Mouse (Mus musculus): ENCODE measurements at regions not wholly inside any gene's neighbourhood (a gene's known extent, or its start where the extent isn't known, plus 50 kb on each side); places are given as distances from the start of the nearest gene placed in this dataset.
A peak's percentile ranks its signal among the peaks of the same experiment; 100 is the strongest.

DNA sequence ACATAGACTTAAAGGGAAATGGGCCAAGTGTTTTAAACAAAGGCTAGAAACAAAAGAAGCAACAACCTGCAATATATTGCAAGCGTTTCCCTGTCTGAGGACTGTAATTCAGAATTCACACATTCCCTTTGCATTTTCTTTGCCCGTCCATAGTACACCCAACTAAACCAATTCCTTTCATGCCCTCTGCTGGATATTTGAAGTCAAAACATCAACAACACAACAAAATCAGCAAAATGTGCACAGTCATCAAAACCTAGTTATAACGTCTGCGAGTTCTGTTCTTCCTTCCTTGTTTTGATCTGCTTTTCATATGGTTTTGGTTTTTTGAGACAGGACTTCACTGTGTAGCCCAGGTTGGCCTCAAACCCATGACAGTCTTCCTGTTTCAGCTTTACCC is 67.7 kb upstream of the Daam1 start:
- Histone ChIP-seq H3K9me3 (replicated peaks; ENCODE audit: control insufficient read depth, low read length) (no peaks in the 10 kb centered on the region), H3K36me3 (ENCODE audit: control insufficient read depth, insufficient read depth, low read length) (no peaks in the 10 kb centered on the region), H3K4me3 (replicated peaks; ENCODE audit: low read length) (no peak overlapping the region), H3K4me2 (ENCODE audit: low read depth, low read length) (no peak overlapping the region), H3K27ac (ENCODE audit: low read length) (no peak overlapping the region), H3K4me1 (ENCODE audit: control insufficient read depth, insufficient read depth, low read length) (no peaks in the 10 kb centered on the region), H3K27me3 (ENCODE audit: control insufficient read depth, insufficient read depth, low read length) (no peaks in the 10 kb centered on the region), H3K9ac (ENCODE audit: low read length) (no peak overlapping the region)
- ATAC-seq (ENCODE audit: insufficient read depth, low FRiP score), result no peak
- 56% methylated on average over 4 of the region's 4 CpGs for WGBS

- no peaks in the 10 kb centered on the region for H3K36me3 ChIP-seq (ENCODE audit: control insufficient read depth, insufficient read depth, low read length)
- H3K27me3 ChIP-seq (ENCODE audit: control insufficient read depth, insufficient read depth, low read length), result no peaks in the 10 kb centered on the region
- no peak overlapping the region for H3K27ac ChIP-seq (ENCODE audit: low read length)
- no peak overlapping the region for H3K9ac ChIP-seq (ENCODE audit: low read length)
- 0 out of 2 replicates have a peak, but pooled peaks cover 3% of the 10 kb centered on the region for H3K4me1 ChIP-seq (ENCODE audit: control insufficient read depth, insufficient read depth, low read length)
- WGBS, result 81% methylated on average over 4 of the region's 4 CpGs
- no peaks in the 10 kb centered on the region for H3K9me3 ChIP-seq (replicated peaks; ENCODE audit: control insufficient read depth, low read length)
- no peak for ATAC-seq (ENCODE audit: insufficient read depth, low FRiP score)
- no peak overlapping the region for H3K4me3 ChIP-seq (replicated peaks; ENCODE audit: low read length)
- H3K4me2 ChIP-seq (ENCODE audit: low read depth, low read length), result no peak overlapping the region
These were observed 64.8 kb upstream of the Daam1 start for GRCm38 (mm10) chr12:71766086-71766485.

GRCm38 (mm10) chr12:71766636-71767035 is 64.2 kb upstream of the Daam1 start:
- H3K36me3 ChIP-seq (ENCODE audit: control insufficient read depth, insufficient read depth, low read length), result no peaks in the 10 kb centered on the region
- H3K9me3 ChIP-seq (replicated peaks; ENCODE audit: control insufficient read depth, low read length), result no peaks in the 10 kb centered on the region
- H3K27me3 ChIP-seq (ENCODE audit: control insufficient read depth, insufficient read depth, low read length), result no peaks in the 10 kb centered on the region
- ATAC-seq (ENCODE audit: insufficient read depth, low FRiP score), result no peak
- H3K9ac ChIP-seq (ENCODE audit: low read length), result no peak overlapping the region
- H3K4me2 ChIP-seq (ENCODE audit: low read depth, low read length), result no peak overlapping the region
- 0 out of 2 replicates have a peak, but pooled peaks cover 3% of the 10 kb centered on the region for H3K4me1 ChIP-seq (ENCODE audit: control insufficient read depth, insufficient read depth, low read length)
- no peak overlapping the region for H3K27ac ChIP-seq (ENCODE audit: low read length)
- 91% methylated on average over 1 of the region's 1 CpGs for WGBS
- H3K4me3 ChIP-seq (replicated peaks; ENCODE audit: low read length), result no peak overlapping the region

- Histone ChIP-seq H3K27ac (ENCODE audit: low read length) (no peak overlapping the region), H3K4me3 (replicated peaks; ENCODE audit: low read length) (no peak overlapping the region), H3K9me3 (replicated peaks; ENCODE audit: control insufficient read depth, low read length) (no peaks in the 10 kb centered on the region), H3K9ac (ENCODE audit: low read length) (no peak overlapping the region), H3K36me3 (ENCODE audit: control insufficient read depth, insufficient read depth, low read length) (no peaks in the 10 kb centered on the region), H3K4me1 (ENCODE audit: control insufficient read depth, insufficient read depth, low read length) (0 out of 2 replicates have a peak, but pooled peaks cover 5% of the 10 kb centered on the region), H3K27me3 (ENCODE audit: control insufficient read depth, insufficient read depth, low read length) (no peaks in the 10 kb centered on the region), H3K4me2 (ENCODE audit: low read depth, low read length) (no peak overlapping the region)
- no peak for ATAC-seq (ENCODE audit: insufficient read depth, low FRiP score)
- 35% methylated on average over 3 of the region's 3 CpGs for WGBS
These were observed 63.0 kb upstream of the Daam1 start for GRCm38 (mm10) chr12:71767896-71768295.

DNA sequence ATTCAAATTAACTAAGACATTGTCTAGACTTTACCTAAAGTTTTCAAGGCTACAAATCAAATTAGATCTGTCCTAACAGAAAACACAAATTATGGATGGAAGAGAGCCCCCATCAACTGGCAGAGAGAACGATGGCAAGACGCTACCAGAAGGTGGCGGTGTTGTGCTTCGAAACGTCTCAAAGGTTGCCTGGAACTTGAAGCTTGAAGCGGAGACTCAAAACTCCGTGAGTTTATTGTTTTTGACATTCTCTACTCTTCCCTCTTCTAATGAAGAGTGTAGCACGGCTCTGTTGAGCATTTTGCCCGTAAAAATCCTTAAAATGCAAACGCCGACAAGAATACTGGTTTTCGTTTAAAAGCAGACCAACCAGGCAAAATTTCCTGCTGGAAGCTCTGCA is 62.4 kb upstream of the Daam1 start:
- no peak overlapping the region; the same call in 1 of the 2 replicates for H3K27ac ChIP-seq (ENCODE audit: low read length)
- peak overlapping the region; percentile 43 for H3K4me3 ChIP-seq (replicated peaks; ENCODE audit: low read length)
- WGBS, result 2% methylated on average over 12 of the region's 12 CpGs
- no peaks in the 10 kb centered on the region for H3K27me3 ChIP-seq (ENCODE audit: control insufficient read depth, insufficient read depth, low read length)
- H3K9ac ChIP-seq (ENCODE audit: low read length), result peak overlapping the region; percentile 60; the same call in 1 of the 2 replicates
- ATAC-seq (ENCODE audit: insufficient read depth, low FRiP score), result no peak
- no peaks in the 10 kb centered on the region for H3K36me3 ChIP-seq (ENCODE audit: control insufficient read depth, insufficient read depth, low read length)
- peak overlapping the region; percentile 75 for H3K4me2 ChIP-seq (ENCODE audit: low read depth, low read length)
- no peaks in the 10 kb centered on the region for H3K9me3 ChIP-seq (replicated peaks; ENCODE audit: control insufficient read depth, low read length)
- H3K4me1 ChIP-seq (ENCODE audit: control insufficient read depth, insufficient read depth, low read length), result 0 out of 2 replicates have a peak, but pooled peaks cover 5% of the 10 kb centered on the region

GRCm38 (mm10) chr12:71768890-71769289 is 62.0 kb upstream of the Daam1 start:
- Histone ChIP-seq H3K4me3 (replicated peaks; ENCODE audit: low read length) (peak overlapping the region; percentile 43), H3K9ac (ENCODE audit: low read length) (peak overlapping the region; percentile 60; the same call in 1 of the 2 replicates), H3K9me3 (replicated peaks; ENCODE audit: control insufficient read depth, low read length) (no peaks in the 10 kb centered on the region), H3K36me3 (ENCODE audit: control insufficient read depth, insufficient read depth, low read length) (no peaks in the 10 kb centered on the region), H3K4me1 (ENCODE audit: control insufficient read depth, insufficient read depth, low read length) (0 out of 2 replicates have a peak, but pooled peaks cover 5% of the 10 kb centered on the region), H3K27ac (ENCODE audit: low read length) (no peak overlapping the region; the same call in 1 of the 2 replicates), H3K27me3 (ENCODE audit: control insufficient read depth, insufficient read depth, low read length) (no peaks in the 10 kb centered on the region), H3K4me2 (ENCODE audit: low read depth, low read length) (peak overlapping the region; percentile 75)
- 30% methylated on average over 9 of the region's 9 CpGs for WGBS
- no peak for ATAC-seq (ENCODE audit: insufficient read depth, low FRiP score)

DNA sequence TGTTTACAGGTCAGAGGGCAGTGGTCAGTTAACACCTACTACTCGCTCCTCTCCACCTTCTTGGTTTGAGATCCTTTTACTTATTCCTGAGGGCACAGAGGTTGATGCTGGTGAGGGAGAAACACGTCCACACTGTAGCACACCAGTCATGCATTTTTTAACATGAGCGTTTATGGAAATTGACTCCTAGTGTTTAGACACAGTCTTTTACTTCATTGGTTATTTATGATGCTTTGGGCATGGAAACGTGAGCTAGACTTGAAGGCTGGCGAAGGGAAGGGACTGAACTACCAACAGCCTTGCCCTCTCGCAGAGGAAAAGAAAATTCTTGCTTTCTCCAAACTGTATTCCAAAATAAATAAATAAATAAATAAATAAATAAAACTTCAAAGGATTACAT is 61.6 kb upstream of the Daam1 start:
- Histone ChIP-seq H3K4me1 (ENCODE audit: control insufficient read depth, insufficient read depth, low read length) (0 out of 2 replicates have a peak, but pooled peaks cover 5% of the 10 kb centered on the region), H3K9ac (ENCODE audit: low read length) (no peak overlapping the region), H3K27me3 (ENCODE audit: control insufficient read depth, insufficient read depth, low read length) (no peaks in the 10 kb centered on the region), H3K4me2 (ENCODE audit: low read depth, low read length) (no peak overlapping the region), H3K4me3 (replicated peaks; ENCODE audit: low read length) (no peak overlapping the region), H3K36me3 (ENCODE audit: control insufficient read depth, insufficient read depth, low read length) (no peaks in the 10 kb centered on the region), H3K27ac (ENCODE audit: low read length) (no peak overlapping the region; the same call in 1 of the 2 replicates), H3K9me3 (replicated peaks; ENCODE audit: control insufficient read depth, low read length) (no peaks in the 10 kb centered on the region)
- 58% methylated on average over 6 of the region's 6 CpGs for WGBS
- ATAC-seq (ENCODE audit: insufficient read depth, low FRiP score), result no peak

DNA sequence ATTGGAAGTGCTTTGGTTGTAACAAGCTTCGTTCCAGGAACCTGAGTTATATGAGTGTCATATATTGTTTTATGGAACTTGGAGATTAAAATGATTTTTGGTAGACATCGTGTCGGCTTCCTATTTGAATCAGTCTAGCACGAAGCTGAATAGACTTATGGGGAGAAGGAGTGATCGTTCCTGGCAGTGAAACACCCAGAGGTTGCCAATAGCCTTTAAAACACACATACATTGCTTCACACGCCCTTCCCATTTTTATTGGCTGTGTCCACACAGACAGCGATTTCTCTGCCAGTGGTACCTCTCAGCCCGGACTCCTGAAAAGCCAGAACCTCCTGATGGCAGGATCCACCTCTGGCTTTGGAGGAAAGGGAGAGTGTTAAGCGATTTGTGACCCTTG is 57.0 kb upstream of the Daam1 start:
- Histone ChIP-seq H3K27ac (ENCODE audit: low read length) (no peak overlapping the region), H3K27me3 (ENCODE audit: control insufficient read depth, insufficient read depth, low read length) (no peaks in the 10 kb centered on the region), H3K4me3 (replicated peaks; ENCODE audit: low read length) (no peak overlapping the region), H3K4me1 (ENCODE audit: control insufficient read depth, insufficient read depth, low read length) (peaks cover 11% of the 10 kb centered on the region; the same call in 1 of the 2 replicates), H3K36me3 (ENCODE audit: control insufficient read depth, insufficient read depth, low read length) (no peaks in the 10 kb centered on the region), H3K9ac (ENCODE audit: low read length) (no peak overlapping the region), H3K4me2 (ENCODE audit: low read depth, low read length) (no peak overlapping the region), H3K9me3 (replicated peaks; ENCODE audit: control insufficient read depth, low read length) (no peaks in the 10 kb centered on the region)
- ATAC-seq (ENCODE audit: insufficient read depth, low FRiP score), result no peak
- 65% methylated on average over 9 of the region's 9 CpGs for WGBS

DNA sequence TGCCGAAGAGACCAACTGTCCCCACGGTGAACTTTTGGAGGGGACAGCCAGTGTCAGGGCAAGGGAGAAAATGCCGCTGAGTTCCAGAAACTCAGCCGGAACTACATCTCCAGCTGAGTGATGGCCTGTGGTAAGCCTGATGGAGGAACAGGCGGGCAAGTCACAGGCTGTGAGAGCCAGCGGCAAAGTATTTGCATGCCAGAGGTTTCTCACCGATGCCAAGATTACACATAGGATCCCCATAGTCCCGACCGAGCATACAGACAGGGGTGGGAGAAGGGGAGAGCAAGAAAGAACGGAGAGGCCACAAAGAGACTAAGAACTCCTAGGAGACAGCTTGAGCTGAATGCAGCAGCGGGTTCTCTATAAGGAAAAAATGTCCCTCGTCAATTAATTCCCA is 55.8 kb upstream of the Daam1 start:
- Histone ChIP-seq H3K27ac (ENCODE audit: low read length) (no peak overlapping the region), H3K9me3 (replicated peaks; ENCODE audit: control insufficient read depth, low read length) (no peaks in the 10 kb centered on the region), H3K27me3 (ENCODE audit: control insufficient read depth, insufficient read depth, low read length) (no peaks in the 10 kb centered on the region), H3K9ac (ENCODE audit: low read length) (no peak overlapping the region), H3K4me1 (ENCODE audit: control insufficient read depth, insufficient read depth, low read length) (peaks cover 8% of the 10 kb centered on the region; the same call in 1 of the 2 replicates), H3K4me2 (ENCODE audit: low read depth, low read length) (no peak overlapping the region), H3K36me3 (ENCODE audit: control insufficient read depth, insufficient read depth, low read length) (no peaks in the 10 kb centered on the region), H3K4me3 (replicated peaks; ENCODE audit: low read length) (no peak overlapping the region)
- 80% methylated on average over 12 of the region's 12 CpGs for WGBS
- ATAC-seq (ENCODE audit: insufficient read depth, low FRiP score), result no peak
